Mouse (Mus musculus) limb, embryonic 14.5 days (tissue): Measurements from ENCODE around the gene Ripor2. TPM values are rescaled to one million over a fixed set of nuclear protein-coding genes. Genes with fewer than 3 reads are reported as not detected.

Experiments
- ATAC-seq: fragments of 200-750 bp; cut with Nextera tagmentation; 2 replicates; pipeline ENCODE4 v1.8.0; 2017; ENCODE audit warnings: low read depth, moderate number of reproducible peaks, moderate TSS enrichment; ENCODE audit not compliant: low FRiP score
- DNase-seq: peaks from one replicate; pipeline ENCODE4 v3.0.0-alpha.2; 2015; ENCODE audit warnings: low spot score
- H3K27ac ChIP-seq: fragments of 300-500 bp; sonication (generic); replicated peaks from 2 replicates; pipeline ENCODE4 v1.5.1; 2014; ENCODE audit warnings: low read depth, mild to moderate bottlenecking, low read length, moderate library complexity, mixed read lengths
- H3K27me3 ChIP-seq: fragments of 300-500 bp; sonication (generic); 2 replicates; pipeline ENCODE4 v1.6.1; 2014; ENCODE audit warnings: low read length, mixed read lengths; ENCODE audit not compliant: control insufficient read depth, insufficient read depth
- H3K36me3 ChIP-seq: fragments of 300-500 bp; sonication (generic); 2 replicates; pipeline ENCODE4 v1.6.1; 2014; ENCODE audit warnings: mild to moderate bottlenecking, low read length, moderate library complexity, mixed read lengths; ENCODE audit not compliant: control insufficient read depth, insufficient read depth
- H3K4me1 ChIP-seq: fragments of 300-500 bp; sonication (generic); 2 replicates; pipeline ENCODE4 v1.6.1; 2014; ENCODE audit warnings: antibody characterized with exemption, low read length, mixed read lengths; ENCODE audit not compliant: control insufficient read depth, insufficient read depth
- H3K4me2 ChIP-seq: fragments of 300-500 bp; sonication (generic); replicated peaks from 2 replicates; pipeline ENCODE4 v1.6.1; 2014; ENCODE audit warnings: low read depth, mild to moderate bottlenecking, low read length, moderate library complexity; ENCODE audit not compliant: severe bottlenecking
- H3K4me3 ChIP-seq: fragments of 300-500 bp; sonication (generic); replicated peaks from 2 replicates; pipeline ENCODE4 v1.5.1; 2014; ENCODE audit warnings: low read length
- H3K9ac ChIP-seq: fragments of 300-500 bp; sonication (generic); 2 replicates; pipeline ENCODE4 v1.6.1; 2014; ENCODE audit warnings: mild to moderate bottlenecking, low read depth, low read length, moderate library complexity; ENCODE audit not compliant: severe bottlenecking
- H3K9me3 ChIP-seq: fragments of 300-500 bp; sonication (generic); 2 replicates; pipeline ENCODE4 v1.6.1; 2016; ENCODE audit warnings: low read length; ENCODE audit not compliant: control insufficient read depth
- POLR2A ChIP-seq: fragments of 200-500 bp; IDR thresholded peaks from 2 replicates; pipeline ENCODE4 v1.8.0; 2012; ENCODE audit warnings: inconsistent platforms, mild to moderate bottlenecking, moderate library complexity, borderline replicate concordance; ENCODE audit not compliant: insufficient read depth, insufficient read length; ENCODE audit errors: extremely low read depth
- WGBS: fragments of 180-500 bp; shearing (Covaris S2); extraction: QIAGEN DNeasy Blood & Tissue Kit; methylation state at CpG from one replicate; pipeline ENCODE4 v1.1.7; 2014; 5-methylcytosine and 5-hydroxymethylcytosine counted together
- polyA plus RNA-seq, 2 experiments: library from polyadenylated mRNA; depleted of rRNA in 1 of 2; stranded (reverse) in 1 of 2; unstranded in 1 of 2; fragments of >200 nt; fragmentation: Nextera tagmentation in 1 of 2; extraction: Ambion mirVana in 1 of 2; gene quantifications; 2 replicates each; pipeline versions ENCODE4 v1.2.1 to v1.2.3; 2012 to 2014

Gene Ripor2
- polyA plus RNA-seq, 2 experiments = 5.1 TPM

- Histone ChIP-seq H3K27me3 (no peaks in the 10 kb centered on the region), H3K36me3 (no peaks in the 10 kb centered on the region), H3K4me3 (no peak overlapping the region), H3K27ac (no peak overlapping the region), H3K4me2 (no peak overlapping the region), H3K9me3 (no peaks in the 10 kb centered on the region), H3K4me1 (no peaks in the 10 kb centered on the region), H3K9ac (no peak overlapping the region)
- 73% methylated on average over 5 of the region's 5 CpGs for WGBS
- ATAC-seq = no peak
- TF ChIP-seq POLR2A = no peak
- DNase-seq = no peak
Observed at GRCm38 (mm10) chr13:24648027-24648426, 66.0 kb downstream of the Ripor2 start.

GRCm38 (mm10) chr13:24648668-24649067, 66.7 kb downstream of the Ripor2 start:
- no peak overlapping the region for H3K4me3 ChIP-seq
- H3K36me3 ChIP-seq = no peaks in the 10 kb centered on the region
- no peak for DNase-seq
- no peaks in the 10 kb centered on the region for H3K9me3 ChIP-seq
- no peaks in the 10 kb centered on the region for H3K27me3 ChIP-seq
- ATAC-seq = no peak
- no peak overlapping the region for H3K9ac ChIP-seq
- no peak for TF ChIP-seq POLR2A
- no peak overlapping the region for H3K4me2 ChIP-seq
- WGBS = 91% methylated on average over 3 of the region's 3 CpGs
- no peaks in the 10 kb centered on the region for H3K4me1 ChIP-seq
- H3K27ac ChIP-seq = no peak overlapping the region

DNA sequence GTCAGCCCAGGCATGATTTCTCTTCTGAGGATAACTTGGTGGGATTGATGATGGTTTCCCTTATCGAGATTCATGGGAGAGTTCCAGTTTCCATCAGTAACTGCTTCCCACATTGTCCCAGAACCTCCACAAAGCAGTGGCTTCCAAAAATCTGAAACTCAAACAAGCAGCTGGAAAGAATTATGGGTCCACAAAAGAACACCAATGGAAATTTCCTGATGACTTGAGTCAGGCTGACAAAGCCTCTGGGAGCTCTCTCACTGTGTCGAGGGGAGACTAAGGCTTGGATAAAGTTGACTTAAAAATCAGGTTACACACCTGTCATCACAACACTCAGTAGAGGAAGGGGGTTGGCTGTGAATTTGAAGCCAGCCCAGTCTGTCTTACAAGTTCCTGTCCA, 67.1 kb downstream of the Ripor2 start:
- WGBS = 37% methylated on average over 2 of the region's 2 CpGs
- H3K4me2 ChIP-seq = no peak overlapping the region
- no peak overlapping the region for H3K9ac ChIP-seq
- DNase-seq (no peak), ATAC-seq (no peak)
- no peaks in the 10 kb centered on the region for H3K9me3 ChIP-seq
- H3K4me3 ChIP-seq = no peak overlapping the region
- no peaks in the 10 kb centered on the region for H3K36me3 ChIP-seq
- H3K4me1 ChIP-seq = no peaks in the 10 kb centered on the region
- no peak for TF ChIP-seq POLR2A
- H3K27me3 ChIP-seq = no peaks in the 10 kb centered on the region
- no peak overlapping the region for H3K27ac ChIP-seq

DNA sequence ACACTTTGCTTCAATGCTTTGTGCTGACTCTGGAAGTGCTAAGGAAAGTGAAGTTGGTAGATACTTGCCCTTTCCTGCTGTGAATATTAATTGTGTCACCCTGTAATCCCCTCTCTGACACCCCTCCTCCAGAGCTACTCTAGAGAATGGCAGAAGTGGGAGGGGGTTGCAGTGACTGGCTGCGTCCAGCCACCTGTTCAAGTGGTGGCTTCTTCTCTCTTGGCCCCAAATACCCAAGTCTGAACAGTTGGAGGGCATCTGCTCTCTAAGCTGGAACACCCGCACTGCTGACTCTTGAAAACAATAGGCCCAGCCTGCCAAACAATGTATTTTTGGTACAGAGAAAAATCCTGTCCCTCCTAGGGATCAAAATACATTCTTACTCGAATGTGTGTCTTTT, 69.0 kb downstream of the Ripor2 start:
- Histone ChIP-seq H3K4me3 (no peak overlapping the region), H3K36me3 (no peaks in the 10 kb centered on the region), H3K4me1 (no peaks in the 10 kb centered on the region), H3K27me3 (no peaks in the 10 kb centered on the region), H3K27ac (no peak overlapping the region), H3K9me3 (no peaks in the 10 kb centered on the region), H3K9ac (no peak overlapping the region), H3K4me2 (no peak overlapping the region)
- WGBS = 70% methylated on average over 3 of the region's 3 CpGs
- ATAC-seq = peak; percentile 56
- no peak for DNase-seq
- TF ChIP-seq POLR2A = no peak

DNA sequence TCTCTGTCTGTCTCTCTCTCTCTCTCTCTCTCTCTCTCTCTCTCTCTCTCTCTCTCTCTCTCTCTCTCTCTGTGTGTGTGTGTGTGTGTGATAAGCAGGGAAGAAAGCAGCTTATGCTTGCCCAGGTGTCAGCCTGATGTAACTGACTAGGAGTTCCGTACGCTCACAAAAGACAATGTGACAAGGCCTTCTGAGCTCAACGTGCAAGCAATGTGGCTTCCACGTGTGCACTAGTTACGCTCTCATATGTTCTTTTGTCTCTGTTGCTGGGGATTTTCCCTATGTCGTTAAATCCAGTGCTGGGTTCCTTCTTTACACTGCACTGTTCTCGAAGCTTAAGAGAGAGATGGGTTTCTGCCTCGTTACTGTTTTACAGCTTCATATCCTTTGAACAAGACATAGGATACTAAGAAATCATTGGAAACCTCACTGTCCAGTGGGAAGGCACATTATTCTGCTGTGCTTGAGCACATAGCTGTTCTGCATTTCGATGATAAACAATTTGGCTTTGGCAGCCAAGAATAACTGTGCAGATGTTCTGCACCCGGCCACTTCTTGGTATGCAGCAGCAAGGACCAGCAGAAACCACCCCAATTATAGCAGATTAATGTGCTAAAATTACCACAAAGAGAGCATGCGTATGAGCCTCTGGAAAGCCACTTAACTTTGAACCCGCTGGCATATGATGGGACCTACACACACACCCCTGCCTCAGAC, 73.1 kb downstream of the Ripor2 start:
- 49% methylated on average over 12 of the region's 12 CpGs for WGBS
- Histone ChIP-seq H3K27me3 (no peaks in the 10 kb centered on the region), H3K4me1 (0 out of 2 replicates have a peak, but pooled peaks cover 3% of the 10 kb centered on the region), H3K4me2 (no peak overlapping the region), H3K27ac (no peak overlapping the region), H3K9ac (no peak overlapping the region), H3K4me3 (no peak overlapping the region), H3K36me3 (no peaks in the 10 kb centered on the region), H3K9me3 (no peaks in the 10 kb centered on the region)
- no peak for DNase-seq
- TF ChIP-seq POLR2A = no peak
- ATAC-seq = no peak
